Mouse (Mus musculus): Measurements from ENCODE around the gene Pecam1. TPM values are rescaled to one million over a fixed set of nuclear protein-coding genes. Genes with fewer than 3 reads are reported as not detected.

Gene Pecam1
- polyA plus RNA-seq, 1 experiment = 10.7 TPM

DNA sequence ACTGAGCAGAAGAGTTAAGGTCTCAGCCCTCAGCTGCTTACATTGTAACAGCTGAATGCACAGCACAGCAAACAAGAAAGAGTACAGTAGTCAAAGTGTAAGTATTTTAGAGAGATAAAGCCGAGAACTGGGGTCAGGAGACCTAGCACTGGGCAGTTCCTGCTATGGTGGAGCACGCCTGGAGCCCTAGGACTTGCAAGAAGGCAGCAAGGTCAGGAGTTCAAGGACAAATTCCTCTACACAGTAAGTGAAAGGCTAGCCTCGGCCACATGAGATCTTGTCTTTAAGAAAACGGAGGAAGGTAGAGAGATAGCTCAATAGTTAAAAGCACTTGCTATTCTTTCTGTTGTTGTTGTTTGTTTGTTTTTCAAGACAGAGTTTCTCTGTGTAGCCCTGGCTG is 57.5 kb downstream of the Pecam1 start:
- 82% methylated on average over 4 of the region's 4 CpGs for WGBS
- H3K4me1 ChIP-seq (ENCODE audit: control insufficient read depth, insufficient read depth, insufficient read length, low read length) = 0 out of 2 replicates have a peak, but pooled peaks cover 2% of the 10 kb centered on the region
- no peak overlapping the region for H3K4me3 ChIP-seq (ENCODE audit: low read depth, low read length)
- H3K27me3 ChIP-seq (ENCODE audit: control insufficient read depth, insufficient read depth, low read length) = no peaks in the 10 kb centered on the region
- no peak for TF ChIP-seq CTCF (IDR thresholded peaks at IDR 0.05; ENCODE audit: extremely low read depth, insufficient read length, insufficient replicate concordance, low read depth, low read length)
- no peak overlapping the region for H3K27ac ChIP-seq (ENCODE audit: insufficient read depth, low read depth, low read length)
- H3K36me3 ChIP-seq (ENCODE audit: control insufficient read depth, insufficient read depth, low read length) = no peaks in the 10 kb centered on the region

DNA sequence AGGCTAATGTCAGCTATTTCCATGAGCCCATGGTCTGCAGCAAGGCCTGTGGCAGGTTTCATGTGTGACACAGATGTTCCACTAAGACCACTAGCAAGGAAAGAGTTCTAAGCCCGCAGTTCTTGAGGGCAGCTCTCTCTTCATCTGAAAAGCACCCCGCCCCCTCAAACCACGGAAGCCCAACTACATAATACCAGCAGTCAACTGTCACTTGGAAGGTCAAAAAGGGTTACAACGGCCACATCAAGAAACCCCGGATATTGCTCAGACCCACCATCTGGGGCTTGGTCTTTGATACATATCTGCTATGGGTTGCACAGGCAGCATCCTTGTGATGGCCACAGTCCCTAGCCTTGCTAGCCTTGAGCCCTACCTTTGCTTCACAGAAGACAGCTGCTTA is 62.1 kb downstream of the Pecam1 start:
- H3K4me1 ChIP-seq (ENCODE audit: control insufficient read depth, insufficient read depth, insufficient read length, low read length) = 0 out of 2 replicates have a peak, but pooled peaks cover 2% of the 10 kb centered on the region
- H3K36me3 ChIP-seq (ENCODE audit: control insufficient read depth, insufficient read depth, low read length) = no peaks in the 10 kb centered on the region
- TF ChIP-seq POLR2A (IDR thresholded peaks at IDR 0.05; ENCODE audit: low read depth, low read length) = no peak
- TF ChIP-seq CTCF (IDR thresholded peaks at IDR 0.05; ENCODE audit: extremely low read depth, insufficient read length, insufficient replicate concordance, low read depth, low read length) = no peak
- H3K27ac ChIP-seq (ENCODE audit: insufficient read depth, low read depth, low read length) = no peak overlapping the region
- no peaks in the 10 kb centered on the region for H3K27me3 ChIP-seq (ENCODE audit: control insufficient read depth, insufficient read depth, low read length)
- no peak overlapping the region for H3K4me3 ChIP-seq (ENCODE audit: low read depth, low read length)
- 76% methylated on average over 5 of the region's 5 CpGs for WGBS

DNA sequence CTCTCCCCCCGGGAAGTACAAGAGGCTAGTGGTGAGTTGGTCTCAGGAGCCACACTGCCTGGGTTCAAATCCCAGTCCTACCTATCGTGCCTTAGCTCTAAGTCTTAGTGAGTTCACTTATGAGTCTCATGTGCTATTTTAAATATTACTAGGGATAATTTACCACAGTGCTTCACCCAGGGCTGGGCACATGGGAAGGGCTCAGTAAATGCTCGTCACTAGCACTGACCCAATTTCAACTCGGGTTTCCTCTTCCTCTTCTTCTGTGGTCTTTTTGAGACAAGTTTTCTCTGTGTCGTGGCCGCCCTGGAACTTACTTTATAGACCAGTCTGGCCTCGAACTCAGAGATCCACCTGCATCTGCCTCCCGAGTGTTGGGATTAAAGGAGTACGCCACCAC is 63.1 kb downstream of the Pecam1 start:
- Histone ChIP-seq H3K36me3 (ENCODE audit: control insufficient read depth, insufficient read depth, low read length) (no peaks in the 10 kb centered on the region), H3K27ac (ENCODE audit: insufficient read depth, low read depth, low read length) (no peak overlapping the region), H3K4me3 (ENCODE audit: low read depth, low read length) (no peak overlapping the region), H3K4me1 (ENCODE audit: control insufficient read depth, insufficient read depth, insufficient read length, low read length) (0 out of 2 replicates have a peak, but pooled peaks cover 2% of the 10 kb centered on the region), H3K27me3 (ENCODE audit: control insufficient read depth, insufficient read depth, low read length) (no peaks in the 10 kb centered on the region)
- TF ChIP-seq POLR2A (IDR thresholded peaks at IDR 0.05; ENCODE audit: low read depth, low read length) = no peak
- TF ChIP-seq CTCF (IDR thresholded peaks at IDR 0.05; ENCODE audit: extremely low read depth, insufficient read length, insufficient replicate concordance, low read depth, low read length) = no peak
- 82% methylated on average over 9 of the region's 9 CpGs for WGBS

DNA sequence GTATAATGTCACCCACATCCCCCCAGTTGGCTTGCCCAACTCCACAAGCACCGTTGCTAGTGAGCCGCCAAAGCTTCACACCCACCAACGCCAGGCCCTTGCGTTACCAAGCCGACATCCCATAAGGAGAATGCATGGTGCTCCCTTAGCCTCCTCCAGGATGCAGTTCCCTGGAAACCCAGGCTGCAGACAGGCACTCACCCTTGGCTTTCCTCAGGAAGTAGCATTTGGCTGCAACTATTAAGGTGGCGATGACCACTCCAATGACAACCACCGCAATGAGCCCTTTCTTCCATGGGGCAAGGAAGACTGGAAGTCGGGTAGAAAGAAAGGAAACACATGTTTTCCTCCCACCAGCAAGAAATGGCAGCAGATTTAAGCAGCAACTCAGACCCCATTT is 66.4 kb downstream of the Pecam1 start:
- WGBS = 88% methylated on average over 8 of the region's 8 CpGs

DNA sequence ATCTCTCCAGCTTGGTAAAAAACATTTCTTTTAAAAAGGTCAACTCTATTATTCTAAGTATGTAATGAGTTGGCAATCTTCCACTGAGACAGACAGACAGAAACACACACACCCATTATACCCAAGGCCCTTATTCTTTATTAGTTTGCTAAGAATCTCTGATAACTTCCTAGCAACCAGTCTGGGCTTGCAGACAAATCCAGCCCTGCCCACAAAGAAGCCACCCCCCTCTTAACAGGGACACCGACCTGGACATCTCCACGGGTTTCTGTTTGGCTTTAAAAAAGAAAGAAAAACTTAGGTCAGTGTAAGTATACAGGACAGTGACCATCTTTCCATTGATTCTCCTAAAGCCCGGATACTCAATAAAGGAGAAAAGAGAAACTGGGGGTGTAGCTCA is 67.1 kb downstream of the Pecam1 start:
- no peak for TF ChIP-seq CTCF (IDR thresholded peaks at IDR 0.05; ENCODE audit: extremely low read depth, insufficient read length, insufficient replicate concordance, low read depth, low read length)
- no peak for TF ChIP-seq POLR2A (IDR thresholded peaks at IDR 0.05; ENCODE audit: low read depth, low read length)
- Histone ChIP-seq H3K27ac (ENCODE audit: insufficient read depth, low read depth, low read length) (no peak overlapping the region), H3K4me1 (ENCODE audit: control insufficient read depth, insufficient read depth, insufficient read length, low read length) (peaks cover 7% of the 10 kb centered on the region; the same call in 1 of the 2 replicates), H3K4me3 (ENCODE audit: low read depth, low read length) (no peak overlapping the region), H3K36me3 (ENCODE audit: control insufficient read depth, insufficient read depth, low read length) (no peaks in the 10 kb centered on the region), H3K27me3 (ENCODE audit: control insufficient read depth, insufficient read depth, low read length) (no peaks in the 10 kb centered on the region)
- WGBS = 30% methylated on average over 3 of the region's 3 CpGs

More for the DNA sequence above, 66.4 kb downstream of the Pecam1 start:
- Histone ChIP-seq H3K4me1 (ENCODE audit: control insufficient read depth, insufficient read depth, insufficient read length, low read length) (peaks cover 4% of the 10 kb centered on the region; the same call in 1 of the 2 replicates), H3K27ac (ENCODE audit: insufficient read depth, low read depth, low read length) (no peak overlapping the region), H3K4me3 (ENCODE audit: low read depth, low read length) (no peak overlapping the region), H3K36me3 (ENCODE audit: control insufficient read depth, insufficient read depth, low read length) (no peaks in the 10 kb centered on the region), H3K27me3 (ENCODE audit: control insufficient read depth, insufficient read depth, low read length) (no peaks in the 10 kb centered on the region)
- no peak for TF ChIP-seq POLR2A (IDR thresholded peaks at IDR 0.05; ENCODE audit: low read depth, low read length)
- TF ChIP-seq CTCF (IDR thresholded peaks at IDR 0.05; ENCODE audit: extremely low read depth, insufficient read length, insufficient replicate concordance, low read depth, low read length) = no peak

DNA sequence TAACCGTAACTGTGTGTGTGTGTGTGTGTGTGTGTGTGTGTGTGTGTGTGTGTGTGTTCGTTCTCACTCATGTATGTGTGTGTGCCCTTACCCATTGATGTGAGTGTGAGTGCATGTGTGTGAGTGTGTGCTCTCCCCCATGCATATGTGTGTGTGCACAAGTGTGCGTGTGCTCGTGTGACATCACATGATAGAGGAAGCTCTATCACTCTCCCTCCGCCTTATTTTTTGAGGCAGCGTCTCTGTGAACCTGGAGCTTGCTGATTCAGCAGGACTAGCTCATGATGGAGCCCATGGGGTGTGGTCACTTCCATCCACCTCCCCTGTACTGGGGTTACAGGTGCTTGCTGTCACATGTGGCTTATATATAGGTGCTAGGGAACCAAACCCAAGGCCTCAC is 69.3 kb downstream of the Pecam1 start:
- Histone ChIP-seq H3K4me1 (ENCODE audit: control insufficient read depth, insufficient read depth, insufficient read length, low read length) (peaks cover 14% of the 10 kb centered on the region), H3K4me3 (ENCODE audit: low read depth, low read length) (no peak overlapping the region), H3K27me3 (ENCODE audit: control insufficient read depth, insufficient read depth, low read length) (no peaks in the 10 kb centered on the region), H3K27ac (ENCODE audit: insufficient read depth, low read depth, low read length) (peak overlapping the region; percentile 54), H3K36me3 (ENCODE audit: control insufficient read depth, insufficient read depth, low read length) (no peaks in the 10 kb centered on the region)
- TF ChIP-seq POLR2A (IDR thresholded peaks at IDR 0.05; ENCODE audit: low read depth, low read length) (no peak), CTCF (IDR thresholded peaks at IDR 0.05; ENCODE audit: extremely low read depth, insufficient read length, insufficient replicate concordance, low read depth, low read length) (no peak)
- 88% methylated on average over 6 of the region's 6 CpGs for WGBS

DNA sequence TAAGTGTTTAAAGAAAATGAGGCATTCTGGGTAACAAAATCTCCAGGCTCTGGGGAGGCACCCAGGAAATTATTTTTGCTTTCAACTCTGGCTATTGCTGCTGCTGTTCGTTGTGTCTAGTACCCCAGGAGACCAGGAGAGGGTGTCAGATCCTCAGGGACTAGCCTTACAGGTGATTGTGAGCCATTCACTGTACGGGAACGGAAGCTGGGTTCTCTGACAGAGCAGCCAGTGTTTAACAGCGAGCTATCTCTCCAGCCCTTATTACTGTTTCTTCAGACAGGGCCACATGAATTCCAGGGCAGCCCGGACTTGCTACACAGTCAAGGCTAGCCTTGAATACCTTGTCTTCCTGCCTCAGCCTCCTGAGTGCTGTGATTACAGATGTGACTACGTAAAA is 70.6 kb downstream of the Pecam1 start:
- Histone ChIP-seq H3K27ac (ENCODE audit: insufficient read depth, low read depth, low read length) (peak overlapping the region; percentile 30; the same call in 1 of the 2 replicates), H3K4me1 (ENCODE audit: control insufficient read depth, insufficient read depth, insufficient read length, low read length) (peaks cover 23% of the 10 kb centered on the region), H3K36me3 (ENCODE audit: control insufficient read depth, insufficient read depth, low read length) (no peaks in the 10 kb centered on the region), H3K27me3 (ENCODE audit: control insufficient read depth, insufficient read depth, low read length) (no peaks in the 10 kb centered on the region), H3K4me3 (ENCODE audit: low read depth, low read length) (no peak overlapping the region)
- WGBS = 26% methylated on average over 6 of the region's 6 CpGs
- no peak for TF ChIP-seq POLR2A (IDR thresholded peaks at IDR 0.05; ENCODE audit: low read depth, low read length)
- TF ChIP-seq CTCF (IDR thresholded peaks at IDR 0.05; ENCODE audit: extremely low read depth, insufficient read length, insufficient replicate concordance, low read depth, low read length) = peak; percentile 62; the same call in 1 of the 2 replicates

Measured in small intestine, adult 2 months (tissue).